Mouse (Mus musculus) heart, embryonic 16.5 days (tissue): ENCODE measurements around the gene Cldn9. TPM values are rescaled to one million over a fixed set of nuclear protein-coding genes. Genes with fewer than 3 reads are reported as not detected.

Experiments used
- ATAC-seq: fragments of 200-750 bp; cut with Nextera tagmentation; replicated peaks from 2 replicates; pipeline ENCODE4 v1.8.0; 2017; ENCODE audit warnings: moderate number of reproducible peaks; ENCODE audit not compliant: insufficient read depth, low FRiP score; ENCODE audit errors: extremely low read depth
- H3K27ac ChIP-seq: fragments of 300-500 bp; sonication (generic); 2 replicates; pipeline ENCODE4 v1.5.1; 2014; ENCODE audit warnings: mild to moderate bottlenecking, low read length, control low read depth, moderate library complexity
- H3K27me3 ChIP-seq: fragments of 300-500 bp; sonication (generic); 2 replicates; pipeline ENCODE4 v1.6.1; 2014; ENCODE audit warnings: low read length, mixed read lengths; ENCODE audit not compliant: control insufficient read depth, insufficient read depth
- H3K36me3 ChIP-seq: fragments of 300-500 bp; sonication (generic); 2 replicates; pipeline ENCODE4 v1.6.1; 2014; ENCODE audit not compliant: control insufficient read depth, insufficient read depth
- H3K4me1 ChIP-seq: fragments of 300-500 bp; sonication (generic); 2 replicates; pipeline ENCODE4 v1.6.1; 2014; ENCODE audit warnings: low read length, mixed read lengths; ENCODE audit not compliant: control insufficient read depth, insufficient read depth
- H3K4me2 ChIP-seq: fragments of 300-500 bp; sonication (generic); 2 replicates; pipeline ENCODE4 v1.6.1; 2014; ENCODE audit warnings: low read depth, mild to moderate bottlenecking, control low read depth, low read length
- H3K4me3 ChIP-seq: fragments of 300-500 bp; sonication (generic); 2 replicates; pipeline ENCODE4 v1.5.1; 2014; ENCODE audit warnings: mild to moderate bottlenecking, control low read depth, low read length
- H3K9ac ChIP-seq: fragments of 300-500 bp; sonication (generic); 2 replicates; pipeline ENCODE4 v1.6.1; 2014; ENCODE audit warnings: low read length, control low read depth
- H3K9me3 ChIP-seq: fragments of 300-500 bp; sonication (generic); replicated peaks from 2 replicates; pipeline ENCODE4 v1.6.1; 2016; ENCODE audit warnings: low read length; ENCODE audit not compliant: control insufficient read depth
- WGBS: fragments of 180-500 bp; shearing (Covaris S2); extraction: QIAGEN DNeasy Blood & Tissue Kit; methylation state at CpG from one replicate; pipeline ENCODE4 v1.1.7; 2014; 5-methylcytosine and 5-hydroxymethylcytosine counted together
- polyA plus RNA-seq: library from polyadenylated mRNA; unstranded; fragments of >200 nt; fragmentation: Nextera tagmentation; extraction: Ambion mirVana; gene quantifications from 2 replicates; pipeline ENCODE4 v1.2.1, GENCODE M21; 2015

Cldn9 gene
- polyA plus RNA-seq, 1 experiment from 2014 or later, result 0.22 TPM

DNA sequence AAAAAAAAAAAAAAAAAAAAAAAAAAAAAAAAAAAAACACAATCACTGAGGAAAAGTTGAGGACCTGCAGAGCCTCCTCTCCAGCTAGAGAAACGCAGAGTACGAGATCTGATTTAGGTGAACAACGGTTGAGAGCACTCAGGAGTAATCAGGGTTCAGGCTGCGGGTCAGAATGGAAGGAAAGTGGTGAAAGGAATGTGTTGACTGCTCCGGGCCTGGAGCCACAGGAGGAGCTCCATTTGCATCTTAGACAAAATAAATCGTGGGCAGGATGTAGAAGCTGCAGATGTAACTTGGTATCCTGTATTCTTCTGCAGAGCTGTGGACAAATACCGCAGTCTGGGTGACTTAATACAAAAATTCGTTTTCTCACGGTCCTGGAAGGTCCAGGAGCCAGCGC is 37.9 kb downstream of the Cldn9 start:
- 24% methylated on average over 10 of the region's 10 CpGs for WGBS
- Histone ChIP-seq H3K27me3 (peaks cover 13% of the 10 kb centered on the region), H3K27ac (no peak overlapping the region), H3K9ac (no peak overlapping the region), H3K4me1 (peaks cover 5% of the 10 kb centered on the region), H3K4me2 (no peak overlapping the region), H3K4me3 (no peak overlapping the region), H3K9me3 (peaks cover 5% of the 10 kb centered on the region; the same call in 1 of the 2 replicates), H3K36me3 (no peaks in the 10 kb centered on the region)
- ATAC-seq, result no peak

GRCm38 (mm10) chr17:23644613-23645495 is 39.0 kb downstream of the Cldn9 start, which contains the start of gene Mmp25:
Mmp25 (minus strand) TSS chr17:23645277.
- H3K9me3 ChIP-seq, result peaks cover 5% of the 10 kb centered on the region; the same call in 1 of the 2 replicates
- peaks cover 5% of the 10 kb centered on the region for H3K4me1 ChIP-seq
- H3K36me3 ChIP-seq, result no peaks in the 10 kb centered on the region
- peaks cover 13% of the 10 kb centered on the region for H3K27me3 ChIP-seq
- 2% methylated on average over 58 of the region's 58 CpGs for WGBS
- peak within 1 kb of the TSS; percentile 60 for H3K4me3 ChIP-seq
- H3K4me2 ChIP-seq, result peak within 1 kb of the TSS; percentile 82
- ATAC-seq, result 0 out of 2 replicates have a peak, but pooled peaks have one; percentile 10
- no peak within 1 kb of the TSS for H3K27ac ChIP-seq
- peak within 1 kb of the TSS; percentile 68 for H3K9ac ChIP-seq

Other genes starting within 250 kb of the Cldn9 start
- not detected in 2 replicates for gene Vmn2r117, start 204.3 kb downstream of the Cldn9 start, polyA plus RNA-seq
- gene Zfp213, start 119.8 kb downstream of the Cldn9 start, polyA plus RNA-seq, result 12.9 and 14.5 TPM in 2 replicates
- 7.3 and 8.5 TPM in 2 replicates for gene Zfp13, start 84.5 kb downstream of the Cldn9 start, polyA plus RNA-seq
- gene Zscan10, start 83.2 kb downstream of the Cldn9 start, polyA plus RNA-seq, result not detected in 2 replicates
- 0.24 and 0.25 TPM in 2 replicates for gene Mmp25, start 38.7 kb downstream of the Cldn9 start, polyA plus RNA-seq
- 0.45 and 0.67 TPM in 2 replicates for gene Bicdl2, start 23.5 kb downstream of the Cldn9 start, polyA plus RNA-seq
- gene Hcfc1r1, start 10.4 kb downstream of the Cldn9 start, polyA plus RNA-seq, result 214 and 247 TPM in 2 replicates
- 38.7 and 39.1 TPM in 2 replicates for gene Thoc6, start 10.1 kb downstream of the Cldn9 start, polyA plus RNA-seq
- gene Tnfrsf12a, start 6.6 kb downstream of the Cldn9 start, polyA plus RNA-seq, result 100 and 122 TPM in 2 replicates
- gene Cldn6, start 4.8 kb downstream of the Cldn9 start, polyA plus RNA-seq, result 1.7 and 15.9 TPM in 2 replicates
- not detected in 2 replicates for gene 1520401A03Rik, start 38.8 kb upstream of the Cldn9 start, polyA plus RNA-seq
- gene Pkmyt1, start 42.3 kb upstream of the Cldn9 start, polyA plus RNA-seq, result 29.7 and 33.3 TPM in 2 replicates
- 16.8 and 19.8 TPM in 2 replicates for gene Paqr4, start 56.8 kb upstream of the Cldn9 start, polyA plus RNA-seq
- 1.8 and 3.7 TPM in 2 replicates for gene Kremen2, start 61.8 kb upstream of the Cldn9 start, polyA plus RNA-seq
- 42.2 and 46.9 TPM in 2 replicates for gene Flywch1, start 87.6 kb upstream of the Cldn9 start, polyA plus RNA-seq
- gene Flywch2, start 102.1 kb upstream of the Cldn9 start, polyA plus RNA-seq, result 4.3 and 5.9 TPM in 2 replicates
- gene Srrm2, start 106.5 kb upstream of the Cldn9 start, polyA plus RNA-seq, result 311 and 314 TPM in 2 replicates
- 812 and 839 TPM in 2 replicates for gene Elob, start 145.1 kb upstream of the Cldn9 start, polyA plus RNA-seq
- not detected in 2 replicates for gene Prss33, start 152.0 kb upstream of the Cldn9 start, polyA plus RNA-seq
- 0.11 and 0.50 TPM in 2 replicates for gene Prss32, start 159.8 kb upstream of the Cldn9 start, polyA plus RNA-seq
- 0.21 and 0.22 TPM in 2 replicates for gene Prss41, start 160.1 kb upstream of the Cldn9 start, polyA plus RNA-seq
- gene Prss21, start 184.0 kb upstream of the Cldn9 start, polyA plus RNA-seq, result not detected in 2 replicates
- not detected in 2 replicates for gene Dcpp1, start 196.8 kb upstream of the Cldn9 start, polyA plus RNA-seq
- 0.21 TPM in 1 of 2 replicates, not detected in the other for gene Dcpp2, start 196.9 kb upstream of the Cldn9 start, polyA plus RNA-seq
- gene Dcpp3, start 233.4 kb upstream of the Cldn9 start, polyA plus RNA-seq, result not detected in 2 replicates